Mouse (Mus musculus) liver, embryonic 11.5 days (tissue): ENCODE data around the gene Pla2r1. TPM values are rescaled to one million over a fixed set of nuclear protein-coding genes. Genes with fewer than 3 reads are reported as not detected.

Source experiments
- ATAC-seq: fragments of 200-750 bp; cut with Nextera tagmentation; replicated peaks from 2 replicates; pipeline ENCODE4 v1.8.0; 2017; ENCODE audit warnings: moderate number of reproducible peaks, mild to moderate bottlenecking, moderate TSS enrichment, moderate library complexity; ENCODE audit not compliant: low FRiP score
- DNase-seq: peaks from one replicate; pipeline ENCODE4 v3.0.0-alpha.2; 2017; ENCODE audit warnings: low spot score
- H3K27ac ChIP-seq: fragments of 300-500 bp; sonication (generic); 2 replicates; pipeline ENCODE4 v1.5.1; 2014; ENCODE audit warnings: mild to moderate bottlenecking, low read depth, low read length, control low read depth
- H3K27me3 ChIP-seq: fragments of 300-500 bp; sonication (generic); replicated peaks from 2 replicates; pipeline ENCODE4 v1.6.1; 2014; ENCODE audit warnings: low read length, mixed read lengths; ENCODE audit not compliant: control insufficient read depth, insufficient read depth
- H3K36me3 ChIP-seq: fragments of 300-500 bp; sonication (generic); 2 replicates; pipeline ENCODE4 v1.6.1; 2014; ENCODE audit warnings: mild to moderate bottlenecking, low read length, moderate library complexity, mixed read lengths; ENCODE audit not compliant: control insufficient read depth, insufficient read depth
- H3K4me1 ChIP-seq: fragments of 300-500 bp; sonication (generic); replicated peaks from 2 replicates; pipeline ENCODE4 v1.6.1; 2014; ENCODE audit warnings: low read length, mixed read lengths; ENCODE audit not compliant: control insufficient read depth, insufficient read depth
- H3K4me2 ChIP-seq: fragments of 300-500 bp; sonication (generic); 2 replicates; pipeline ENCODE4 v1.6.1; 2014; ENCODE audit warnings: mild to moderate bottlenecking, control low read depth, moderate library complexity
- H3K4me3 ChIP-seq: fragments of 300-500 bp; sonication (generic); 2 replicates; pipeline ENCODE4 v1.5.1; 2014; ENCODE audit warnings: low read depth, low read length, control low read depth
- H3K9ac ChIP-seq: fragments of 300-500 bp; sonication (generic); 2 replicates; pipeline ENCODE4 v1.6.1; 2014; ENCODE audit warnings: low read depth, low read length, control low read depth
- H3K9me3 ChIP-seq: fragments of 300-500 bp; sonication (generic); 2 replicates; pipeline ENCODE4 v1.6.1; 2016; ENCODE audit warnings: low read length, inconsistent platforms, mixed read lengths; ENCODE audit not compliant: control insufficient read depth
- WGBS: fragments of 180-500 bp; shearing (Covaris S2); extraction: QIAGEN DNeasy Blood & Tissue Kit; methylation state at CpG from one replicate; pipeline ENCODE4 v1.1.7; 2014; 5-methylcytosine and 5-hydroxymethylcytosine counted together
- polyA plus RNA-seq: library from polyadenylated mRNA; unstranded; fragments of >200 nt; fragmentation: Nextera tagmentation; extraction: Ambion mirVana; gene quantifications from 2 replicates; pipeline ENCODE4 v1.2.1, GENCODE M21; 2014

The Pla2r1 gene
- polyA plus RNA-seq, 1 experiment from 2014 or later: 0.58 TPM

DNA sequence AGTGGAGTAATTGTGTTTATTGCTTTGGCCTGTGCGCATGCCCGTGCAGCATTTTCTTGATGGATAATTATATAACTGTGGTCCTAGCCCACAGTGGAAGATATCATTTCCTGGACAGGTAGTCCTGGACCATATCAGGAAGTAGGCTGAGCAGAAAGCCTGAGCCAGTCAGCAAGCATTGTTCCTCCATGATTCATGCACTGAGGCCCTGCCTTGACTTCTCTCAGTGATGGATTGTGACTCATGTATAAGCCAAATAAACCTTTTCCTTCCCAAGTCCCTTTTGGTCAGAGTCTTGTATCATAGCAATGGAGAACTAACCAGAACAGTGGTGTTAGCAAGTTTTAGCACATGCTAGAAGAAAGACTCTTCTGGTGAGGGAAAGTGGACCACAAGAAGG lies 3.3 kb downstream of the Pla2r1 start:
- Histone ChIP-seq H3K27me3 (no peaks in the 10 kb centered on the region; the same call in 1 of the 2 replicates), H3K36me3 (no peaks in the 10 kb centered on the region), H3K4me3 (no peak overlapping the region), H3K9ac (no peak overlapping the region), H3K9me3 (no peaks in the 10 kb centered on the region), H3K4me1 (peaks cover 5% of the 10 kb centered on the region), H3K4me2 (no peak overlapping the region), H3K27ac (no peak overlapping the region)
- DNase-seq (no peak), ATAC-seq (no peak)
- 78% methylated on average over 2 of the region's 2 CpGs for WGBS

GRCm38 (mm10) chr2:60546082-60546481 lies 7.0 kb downstream of the Pla2r1 start:
- no peak for ATAC-seq
- DNase-seq: no peak

DNA sequence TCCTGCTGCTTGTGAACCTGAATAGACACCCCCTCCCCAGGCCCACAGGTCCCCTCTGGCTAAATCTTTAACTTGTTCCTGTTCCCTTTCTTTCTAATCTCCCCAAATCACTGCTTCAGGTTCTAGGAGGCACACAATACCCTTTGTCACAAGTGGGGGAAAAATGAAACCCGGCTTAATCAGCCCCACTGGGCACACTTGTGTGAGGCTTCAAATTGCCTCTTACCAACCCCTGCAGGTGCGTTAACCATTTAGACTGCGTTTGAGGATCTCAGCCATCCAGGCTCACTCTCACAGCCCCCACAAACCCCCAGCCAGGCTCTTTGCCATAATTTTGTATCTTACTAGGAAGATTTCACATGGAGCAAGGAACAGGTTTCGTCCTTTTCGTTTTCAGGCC lies 9.1 kb downstream of the Pla2r1 start:
- Histone ChIP-seq H3K4me2 (no peak overlapping the region), H3K36me3 (no peaks in the 10 kb centered on the region), H3K4me1 (no peaks in the 10 kb centered on the region), H3K27me3 (no peaks in the 10 kb centered on the region), H3K9me3 (no peaks in the 10 kb centered on the region), H3K4me3 (no peak overlapping the region), H3K27ac (no peak overlapping the region), H3K9ac (no peak overlapping the region)
- no peak for ATAC-seq
- 69% methylated on average over 5 of the region's 5 CpGs for WGBS
- DNase-seq: no peak

More at GRCm38 (mm10) chr2:60546082-60546481, 7.0 kb downstream of the Pla2r1 start:
- no peaks in the 10 kb centered on the region for H3K36me3 ChIP-seq
- no peak overlapping the region for H3K4me2 ChIP-seq
- H3K27me3 ChIP-seq: no peaks in the 10 kb centered on the region
- WGBS: 82% methylated on average over 4 of the region's 4 CpGs
- H3K9me3 ChIP-seq: no peaks in the 10 kb centered on the region
- H3K9ac ChIP-seq: no peak overlapping the region
- no peak overlapping the region for H3K4me3 ChIP-seq
- no peaks in the 10 kb centered on the region for H3K4me1 ChIP-seq
- H3K27ac ChIP-seq: no peak overlapping the region

DNA sequence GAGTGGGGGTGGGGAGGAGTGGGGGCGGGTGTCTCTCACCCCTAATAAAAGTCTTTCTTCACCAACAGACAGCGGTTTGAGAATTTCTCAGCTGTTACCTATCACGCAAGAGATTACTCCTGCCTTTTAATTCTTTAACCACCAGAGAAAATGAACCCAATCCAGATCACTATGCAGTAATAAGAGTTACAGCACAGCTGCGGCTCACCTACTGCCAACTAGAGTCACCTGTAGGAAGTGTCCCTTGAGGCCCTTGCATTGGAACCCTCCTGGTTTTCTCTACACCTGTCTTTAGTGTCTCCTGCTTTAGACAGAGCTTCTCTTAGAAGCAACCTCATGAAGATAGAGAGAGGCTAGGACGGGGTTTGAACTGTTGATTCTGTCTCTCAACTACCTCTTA lies 11.4 kb downstream of the Pla2r1 start:
- no peak overlapping the region for H3K27ac ChIP-seq
- 39% methylated on average over 5 of the region's 5 CpGs for WGBS
- no peak for DNase-seq

GRCm38 (mm10) chr2:60540346-60540745 lies 12.8 kb downstream of the Pla2r1 start:
- H3K9ac ChIP-seq: no peak overlapping the region
- ATAC-seq (no peak), DNase-seq (no peak)
- no peaks in the 10 kb centered on the region for H3K36me3 ChIP-seq
- no peaks in the 10 kb centered on the region for H3K27me3 ChIP-seq
- H3K27ac ChIP-seq: no peak overlapping the region
- H3K4me2 ChIP-seq: no peak overlapping the region
- H3K9me3 ChIP-seq: no peaks in the 10 kb centered on the region
- H3K4me3 ChIP-seq: no peak overlapping the region
- no peaks in the 10 kb centered on the region for H3K4me1 ChIP-seq
- 90% methylated on average over 8 of the region's 8 CpGs for WGBS

More for the DNA sequence above, 11.4 kb downstream of the Pla2r1 start:
- no peaks in the 10 kb centered on the region for H3K27me3 ChIP-seq
- no peaks in the 10 kb centered on the region for H3K36me3 ChIP-seq
- no peaks in the 10 kb centered on the region for H3K4me1 ChIP-seq
- no peak overlapping the region for H3K4me2 ChIP-seq
- ATAC-seq: no peak
- H3K4me3 ChIP-seq: no peak overlapping the region
- H3K9ac ChIP-seq: no peak overlapping the region
- H3K9me3 ChIP-seq: no peaks in the 10 kb centered on the region

DNA sequence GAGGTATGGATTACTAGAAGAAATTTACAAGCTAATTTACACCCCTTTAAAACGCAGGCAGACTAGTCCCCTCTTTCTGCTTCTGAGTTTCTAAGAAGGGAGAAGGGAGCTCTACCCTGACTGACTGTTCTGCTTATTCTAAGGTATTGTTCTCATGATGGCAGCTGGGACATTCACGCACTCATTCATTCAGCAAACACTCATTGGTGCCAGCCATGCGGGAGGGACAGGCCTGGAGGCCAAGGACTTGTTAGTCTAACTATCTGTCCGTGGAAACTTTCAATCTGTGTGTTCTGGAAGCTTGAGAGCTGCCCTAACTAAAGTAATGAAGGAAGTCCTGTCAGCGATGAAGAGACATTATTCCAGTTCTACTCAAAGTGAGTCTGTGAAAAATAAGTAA lies 14.4 kb downstream of the Pla2r1 start:
- Histone ChIP-seq H3K4me2 (no peak overlapping the region), H3K36me3 (no peaks in the 10 kb centered on the region), H3K9ac (no peak overlapping the region), H3K27me3 (no peaks in the 10 kb centered on the region), H3K9me3 (no peaks in the 10 kb centered on the region), H3K4me3 (no peak overlapping the region), H3K4me1 (no peaks in the 10 kb centered on the region), H3K27ac (no peak overlapping the region)
- ATAC-seq (no peak), DNase-seq (no peak)
- 80% methylated on average over 5 of the region's 5 CpGs for WGBS

GRCm38 (mm10) chr2:60538274-60538673 lies 14.8 kb downstream of the Pla2r1 start:
- H3K27ac ChIP-seq: no peak overlapping the region
- no peaks in the 10 kb centered on the region for H3K9me3 ChIP-seq
- no peak overlapping the region for H3K4me2 ChIP-seq
- DNase-seq (no peak), ATAC-seq (no peak)
- no peak overlapping the region for H3K4me3 ChIP-seq
- 84% methylated on average over 4 of the region's 4 CpGs for WGBS
- no peak overlapping the region for H3K9ac ChIP-seq
- no peaks in the 10 kb centered on the region for H3K36me3 ChIP-seq
- H3K27me3 ChIP-seq: no peaks in the 10 kb centered on the region
- no peaks in the 10 kb centered on the region for H3K4me1 ChIP-seq

DNA sequence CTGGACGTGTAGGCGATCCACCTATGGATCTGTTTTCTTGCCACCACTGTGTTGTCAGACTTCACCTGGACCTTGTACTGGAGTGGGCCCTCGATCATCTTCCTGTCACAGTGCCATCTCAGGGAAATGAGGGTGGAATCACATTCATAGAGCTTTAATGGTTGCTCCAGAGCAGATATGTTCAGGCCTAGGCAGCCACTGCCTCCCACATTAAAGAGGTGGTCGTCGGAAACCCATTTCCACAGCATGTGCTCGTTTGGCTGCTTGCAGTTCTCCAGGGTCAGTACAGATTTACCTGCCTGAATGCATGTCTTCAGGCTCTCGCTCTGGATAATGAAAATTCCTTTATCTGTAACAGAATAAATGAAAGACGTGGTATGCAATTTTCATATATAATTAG lies 18.4 kb downstream of the Pla2r1 start:
- Histone ChIP-seq H3K9ac (no peak overlapping the region), H3K4me3 (no peak overlapping the region), H3K36me3 (no peaks in the 10 kb centered on the region), H3K27ac (no peak overlapping the region), H3K27me3 (no peaks in the 10 kb centered on the region), H3K4me1 (no peaks in the 10 kb centered on the region), H3K4me2 (no peak overlapping the region), H3K9me3 (no peaks in the 10 kb centered on the region)
- no peak for ATAC-seq
- 82% methylated on average over 8 of the region's 8 CpGs for WGBS
- no peak for DNase-seq

DNA sequence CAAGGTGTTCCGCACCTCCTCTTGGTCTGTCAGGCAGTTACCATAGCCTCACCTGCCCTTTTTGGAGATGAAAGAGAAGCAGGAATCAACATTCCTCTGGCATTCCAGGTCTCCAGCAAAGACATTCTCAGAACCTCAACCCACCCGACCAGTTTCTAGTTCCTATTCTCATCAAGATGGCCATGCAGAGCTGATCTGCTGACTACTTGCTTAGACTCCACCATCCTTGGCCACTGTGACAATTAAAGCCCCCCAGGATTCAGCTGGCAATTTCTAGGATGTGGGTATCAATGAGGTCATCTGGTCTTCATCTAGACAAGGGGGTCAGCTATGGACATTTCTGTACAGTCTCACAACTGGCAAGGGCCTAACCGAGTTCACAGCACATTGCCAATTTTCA lies 20.1 kb downstream of the Pla2r1 start:
- Histone ChIP-seq H3K4me2 (no peak overlapping the region), H3K9ac (no peak overlapping the region), H3K9me3 (no peaks in the 10 kb centered on the region), H3K27ac (no peak overlapping the region), H3K27me3 (no peaks in the 10 kb centered on the region), H3K4me1 (no peaks in the 10 kb centered on the region), H3K36me3 (no peaks in the 10 kb centered on the region), H3K4me3 (no peak overlapping the region)
- 74% methylated on average over 3 of the region's 3 CpGs for WGBS
- DNase-seq (no peak), ATAC-seq (no peak)
